Mouse (Mus musculus): ENCODE data around the gene Agtrap. TPM values are rescaled to one million over a fixed set of nuclear protein-coding genes. Genes with fewer than 3 reads are reported as not detected.
"Not testable (repeated sequence)": the region's sequence is repeated elsewhere in the genome, so short reads cannot be mapped to it uniquely, and the experiment has no call there.

The Agtrap gene
- polyA plus RNA-seq, 1 experiment = 119 TPM

DNA sequence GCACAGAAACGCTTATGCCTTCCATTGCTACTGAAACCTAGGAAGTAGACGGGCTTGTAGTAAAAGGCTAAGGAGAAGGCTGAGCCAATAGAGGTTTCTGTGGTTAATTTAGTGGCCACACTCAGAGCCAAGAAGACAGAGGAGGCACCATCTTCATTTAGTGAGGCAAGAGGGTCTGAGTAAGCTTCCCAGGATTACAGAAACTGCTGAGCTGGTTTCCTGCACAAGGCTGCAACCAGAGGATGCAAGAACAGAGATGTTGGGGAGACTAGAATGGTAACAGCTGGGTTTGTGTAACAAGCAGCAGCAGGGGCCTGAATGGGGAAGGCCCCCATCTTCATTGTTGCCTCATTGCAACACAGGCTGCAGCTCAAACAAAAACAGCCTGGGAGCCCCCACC lies 40.8 kb upstream of the Agtrap start:
- no peak for DNase-seq
- no peaks in the 10 kb centered on the region for H3K36me3 ChIP-seq (ENCODE audit: control insufficient read depth, insufficient read depth, low read length)
- H3K4me3 ChIP-seq (ENCODE audit: insufficient read depth, low read depth, low read length) = no peak overlapping the region
- 69% methylated on average over 2 of the region's 2 CpGs for WGBS
- no peaks in the 10 kb centered on the region for H3K27me3 ChIP-seq (replicated peaks; ENCODE audit: control insufficient read depth, insufficient read depth, low read length)
- no peaks in the 10 kb centered on the region for H3K4me1 ChIP-seq (ENCODE audit: control insufficient read depth, insufficient read depth, low read length)
- no peak overlapping the region for H3K27ac ChIP-seq (ENCODE audit: insufficient read depth, low read depth, low read length)
- TF ChIP-seq POLR2A (IDR thresholded peaks at IDR 0.05; ENCODE audit: low read depth, low read length) = no peak
- no peak for TF ChIP-seq CTCF (conservative IDR thresholded peaks at IDR 0.05; ENCODE audit: insufficient read depth, insufficient read length, low read depth, low read length)

DNA sequence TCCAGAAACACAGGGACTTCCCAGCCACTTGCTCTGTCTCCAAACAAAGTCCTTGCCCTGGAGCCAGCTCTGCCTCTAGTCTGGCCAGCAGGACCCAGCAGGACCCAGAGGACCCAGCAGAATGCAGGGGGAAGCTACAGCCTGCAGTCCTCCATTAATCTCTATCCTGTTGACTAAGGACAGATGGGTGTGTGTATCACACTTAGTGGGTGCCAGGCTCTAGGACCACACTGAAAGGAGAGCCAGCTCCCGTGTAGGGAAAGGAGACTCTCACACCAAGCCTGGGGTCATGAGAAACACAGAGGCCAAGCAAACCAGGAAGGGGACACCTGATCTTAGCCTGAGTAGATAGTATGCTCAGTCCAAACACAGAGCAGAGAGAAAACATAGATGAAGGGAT lies 40.4 kb upstream of the Agtrap start:
- no peak overlapping the region for H3K4me3 ChIP-seq (ENCODE audit: insufficient read depth, low read depth, low read length)
- no peak overlapping the region for H3K27ac ChIP-seq (ENCODE audit: insufficient read depth, low read depth, low read length)
- no peaks in the 10 kb centered on the region for H3K27me3 ChIP-seq (replicated peaks; ENCODE audit: control insufficient read depth, insufficient read depth, low read length)
- no peak for DNase-seq
- TF ChIP-seq CTCF (conservative IDR thresholded peaks at IDR 0.05; ENCODE audit: insufficient read depth, insufficient read length, low read depth, low read length) (no peak), POLR2A (IDR thresholded peaks at IDR 0.05; ENCODE audit: low read depth, low read length) (no peak)
- no peaks in the 10 kb centered on the region for H3K36me3 ChIP-seq (ENCODE audit: control insufficient read depth, insufficient read depth, low read length)
- H3K4me1 ChIP-seq (ENCODE audit: control insufficient read depth, insufficient read depth, low read length) = no peaks in the 10 kb centered on the region
- 57% methylated on average over 1 of the region's 1 CpGs for WGBS

DNA sequence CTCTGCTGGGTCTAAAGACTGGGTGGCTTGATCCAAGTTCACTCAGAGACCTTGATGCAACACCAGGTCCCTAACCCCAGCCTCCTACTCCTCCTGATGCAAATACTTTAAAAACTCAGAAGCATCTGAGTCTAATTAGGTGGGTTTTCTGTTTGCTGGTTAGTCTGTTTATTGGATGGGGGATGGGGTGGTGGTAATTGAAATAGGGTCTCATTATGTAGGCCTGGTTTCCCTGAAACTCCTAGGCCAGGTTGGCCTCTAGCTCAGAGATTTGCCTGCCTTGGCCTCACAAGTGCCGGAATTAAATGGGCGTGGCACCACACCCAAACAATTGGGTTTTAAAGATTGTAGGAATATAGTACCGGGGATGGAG lies 34.8 kb upstream of the Agtrap start:
- no peak for DNase-seq
- Histone ChIP-seq H3K36me3 (ENCODE audit: control insufficient read depth, insufficient read depth, low read length) (no peaks in the 10 kb centered on the region), H3K4me1 (ENCODE audit: control insufficient read depth, insufficient read depth, low read length) (no peaks in the 10 kb centered on the region), H3K4me3 (ENCODE audit: insufficient read depth, low read depth, low read length) (no peak overlapping the region), H3K27ac (ENCODE audit: insufficient read depth, low read depth, low read length) (no peak overlapping the region), H3K27me3 (replicated peaks; ENCODE audit: control insufficient read depth, insufficient read depth, low read length) (no peaks in the 10 kb centered on the region)
- TF ChIP-seq POLR2A (IDR thresholded peaks at IDR 0.05; ENCODE audit: low read depth, low read length) (no peak), CTCF (conservative IDR thresholded peaks at IDR 0.05; ENCODE audit: insufficient read depth, insufficient read length, low read depth, low read length) (no peak)
- WGBS = 73% methylated on average over 3 of the region's 3 CpGs

DNA sequence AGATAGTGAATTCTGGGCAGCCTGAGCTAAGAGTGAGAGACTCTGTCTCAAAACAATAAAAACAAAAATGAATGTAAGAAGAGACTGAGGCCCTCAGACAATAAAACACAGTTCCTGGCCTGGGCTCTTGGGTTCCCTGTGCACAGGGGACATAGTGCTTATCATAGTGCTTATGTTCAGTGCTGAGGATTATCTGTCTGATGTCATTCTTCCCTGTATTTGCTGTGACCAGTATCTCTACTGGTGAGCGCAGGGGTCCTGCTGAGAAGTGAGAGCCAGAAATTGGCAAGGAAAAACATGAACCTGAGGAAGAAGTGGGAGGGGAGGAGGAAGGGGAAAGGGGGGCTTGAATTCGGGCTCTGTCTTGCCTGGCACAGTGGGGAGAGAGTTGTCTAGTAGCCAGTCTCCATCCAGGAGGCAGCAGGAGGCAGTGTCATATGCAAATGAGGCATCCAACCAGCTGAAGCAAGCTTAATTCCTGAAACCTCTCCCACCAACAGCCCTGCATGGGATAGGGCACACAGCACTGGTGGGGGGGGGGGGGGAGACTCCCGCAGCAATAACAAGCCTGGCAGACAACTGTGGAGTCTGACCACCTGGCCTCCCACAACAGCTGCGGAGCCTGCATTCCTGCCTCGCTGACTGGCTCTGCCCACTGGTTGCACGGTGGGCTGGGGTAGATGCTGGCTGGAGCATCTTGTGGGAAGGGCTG lies 34.3 kb upstream of the Agtrap start:
- no peaks in the 10 kb centered on the region for H3K36me3 ChIP-seq (ENCODE audit: control insufficient read depth, insufficient read depth, low read length)
- TF ChIP-seq CTCF (conservative IDR thresholded peaks at IDR 0.05; ENCODE audit: insufficient read depth, insufficient read length, low read depth, low read length) (no peak), POLR2A (IDR thresholded peaks at IDR 0.05; ENCODE audit: low read depth, low read length) (no peak)
- 25% methylated on average over 6 of the region's 6 CpGs for WGBS
- no peak for DNase-seq
- no peak overlapping the region for H3K27ac ChIP-seq (ENCODE audit: insufficient read depth, low read depth, low read length)
- H3K27me3 ChIP-seq (replicated peaks; ENCODE audit: control insufficient read depth, insufficient read depth, low read length) = no peaks in the 10 kb centered on the region
- no peaks in the 10 kb centered on the region for H3K4me1 ChIP-seq (ENCODE audit: control insufficient read depth, insufficient read depth, low read length)
- no peak overlapping the region for H3K4me3 ChIP-seq (ENCODE audit: insufficient read depth, low read depth, low read length)

DNA sequence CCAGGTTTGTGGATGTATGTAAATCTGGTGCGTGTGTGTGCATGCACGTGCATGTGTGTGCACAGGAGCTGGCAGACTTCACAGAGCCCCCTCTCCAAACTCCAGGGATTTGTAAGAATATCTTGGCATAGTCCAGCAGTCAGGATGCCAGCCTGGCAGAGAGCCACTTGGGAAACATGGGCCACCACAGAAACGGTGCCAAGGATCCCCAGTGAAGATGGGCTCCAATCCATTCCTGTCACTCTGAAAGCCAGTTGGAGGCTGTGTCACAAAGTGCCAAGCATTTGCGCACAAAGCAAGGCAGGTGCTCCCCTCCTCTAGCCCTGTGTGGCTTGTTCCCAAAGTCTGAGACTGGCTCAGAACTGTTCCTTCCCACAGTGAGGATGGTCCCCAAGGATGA lies 33.5 kb upstream of the Agtrap start:
- no peaks in the 10 kb centered on the region for H3K4me1 ChIP-seq (ENCODE audit: control insufficient read depth, insufficient read depth, low read length)
- H3K4me3 ChIP-seq (ENCODE audit: insufficient read depth, low read depth, low read length) = no peak overlapping the region
- H3K27me3 ChIP-seq (replicated peaks; ENCODE audit: control insufficient read depth, insufficient read depth, low read length) = no peaks in the 10 kb centered on the region
- TF ChIP-seq CTCF (conservative IDR thresholded peaks at IDR 0.05; ENCODE audit: insufficient read depth, insufficient read length, low read depth, low read length) (no peak), POLR2A (IDR thresholded peaks at IDR 0.05; ENCODE audit: low read depth, low read length) (no peak)
- WGBS = 76% methylated on average over 4 of the region's 4 CpGs
- no peak overlapping the region for H3K27ac ChIP-seq (ENCODE audit: insufficient read depth, low read depth, low read length)
- H3K36me3 ChIP-seq (ENCODE audit: control insufficient read depth, insufficient read depth, low read length) = no peaks in the 10 kb centered on the region
- DNase-seq = no peak

DNA sequence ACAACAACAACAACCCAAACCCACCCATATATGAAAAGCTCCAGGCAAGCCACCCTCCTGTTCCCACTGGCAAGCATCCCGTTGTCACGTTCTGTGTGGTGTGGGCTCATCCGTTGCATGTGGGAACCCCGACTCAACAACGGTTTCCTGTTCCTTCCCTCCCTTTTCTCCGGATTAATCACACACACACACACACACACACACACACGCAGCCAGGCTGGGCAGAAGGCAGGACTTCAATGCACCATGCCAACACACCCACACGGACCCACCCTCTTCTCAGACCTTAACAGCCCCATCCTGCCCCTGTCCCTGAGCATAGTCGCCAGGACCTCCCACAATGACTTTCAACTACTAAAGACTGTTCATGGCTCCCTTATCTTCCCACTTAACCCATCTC lies 32.7 kb upstream of the Agtrap start:
- 62% methylated on average over 9 of the region's 9 CpGs for WGBS
- TF ChIP-seq CTCF (conservative IDR thresholded peaks at IDR 0.05; ENCODE audit: insufficient read depth, insufficient read length, low read depth, low read length) (no peak), POLR2A (IDR thresholded peaks at IDR 0.05; ENCODE audit: low read depth, low read length) (no peak)
- Histone ChIP-seq H3K27me3 (replicated peaks; ENCODE audit: control insufficient read depth, insufficient read depth, low read length) (no peaks in the 10 kb centered on the region), H3K27ac (ENCODE audit: insufficient read depth, low read depth, low read length) (no peak overlapping the region), H3K36me3 (ENCODE audit: control insufficient read depth, insufficient read depth, low read length) (no peaks in the 10 kb centered on the region), H3K4me3 (ENCODE audit: insufficient read depth, low read depth, low read length) (no peak overlapping the region), H3K4me1 (ENCODE audit: control insufficient read depth, insufficient read depth, low read length) (no peaks in the 10 kb centered on the region)
- no peak for DNase-seq

DNA sequence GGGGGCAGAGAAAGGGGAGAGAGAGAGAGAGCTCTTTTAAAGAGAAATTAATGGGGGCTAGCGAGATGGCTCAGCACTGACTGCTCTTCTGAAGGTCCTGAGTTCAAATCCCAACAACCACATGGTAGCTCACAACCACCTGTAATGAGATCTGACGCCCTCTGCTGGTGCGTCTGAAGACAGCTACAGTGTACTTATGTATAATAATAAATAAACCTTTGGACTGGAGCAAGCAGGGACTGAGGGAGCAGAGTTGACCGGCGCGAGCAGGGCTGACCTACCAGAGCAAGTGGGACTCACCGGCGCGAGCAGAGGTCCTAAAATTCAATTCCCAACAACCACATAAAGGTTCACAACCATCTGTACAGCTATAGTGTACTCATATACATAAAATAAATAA lies 31.7 kb upstream of the Agtrap start:
- not testable (repeated sequence) for H3K4me3 ChIP-seq (ENCODE audit: insufficient read depth, low read depth, low read length); H3K27ac ChIP-seq (ENCODE audit: insufficient read depth, low read depth, low read length); H3K36me3 ChIP-seq (ENCODE audit: control insufficient read depth, insufficient read depth, low read length); H3K4me1 ChIP-seq (ENCODE audit: control insufficient read depth, insufficient read depth, low read length); H3K27me3 ChIP-seq (replicated peaks; ENCODE audit: control insufficient read depth, insufficient read depth, low read length); DNase-seq
- WGBS = 73% methylated on average over 9 of the region's 9 CpGs
